Mouse (Mus musculus) limb, embryonic 11.5 days (tissue): ENCODE results near the gene Astn2. TPM values are rescaled to one million over a fixed set of nuclear protein-coding genes. Genes with fewer than 3 reads are reported as not detected.

Experiments used
- ATAC-seq: fragments of 200-750 bp; cut with Nextera tagmentation; 2 replicates; pipeline ENCODE4 v1.8.0; 2017; ENCODE audit warnings: low read depth; ENCODE audit not compliant: insufficient number of reproducible peaks, low FRiP score, low TSS enrichment
- DNase-seq: peaks from one replicate; pipeline ENCODE4 v3.0.0-alpha.2; 2015; ENCODE audit warnings: low spot score
- H3K27ac ChIP-seq: fragments of 300-500 bp; sonication (generic); replicated peaks from 2 replicates; pipeline ENCODE4 v1.5.1; 2014; ENCODE audit warnings: low read depth, mild to moderate bottlenecking, low read length
- H3K27me3 ChIP-seq: fragments of 300-500 bp; sonication (generic); 2 replicates; pipeline ENCODE4 v1.6.1; 2014; ENCODE audit warnings: mild to moderate bottlenecking, low read length, mixed read lengths; ENCODE audit not compliant: control insufficient read depth, insufficient read depth
- H3K36me3 ChIP-seq: fragments of 300-500 bp; sonication (generic); 2 replicates; pipeline ENCODE4 v1.6.1; 2014; ENCODE audit warnings: mild to moderate bottlenecking, low read length, moderate library complexity, mixed read lengths; ENCODE audit not compliant: control insufficient read depth, insufficient read depth
- H3K4me1 ChIP-seq: fragments of 300-500 bp; sonication (generic); 2 replicates; pipeline ENCODE4 v1.6.1; 2014; ENCODE audit warnings: low read length, mixed read lengths; ENCODE audit not compliant: control insufficient read depth, insufficient read depth
- H3K4me2 ChIP-seq: fragments of 300-500 bp; sonication (generic); 2 replicates; pipeline ENCODE4 v1.6.1; 2014; ENCODE audit warnings: low read depth, mild to moderate bottlenecking, moderate library complexity; ENCODE audit not compliant: severe bottlenecking
- H3K4me3 ChIP-seq: fragments of 300-500 bp; sonication (generic); 2 replicates; pipeline ENCODE4 v1.5.1; 2014; ENCODE audit warnings: low read depth, low read length
- H3K9ac ChIP-seq: fragments of 300-500 bp; sonication (generic); 2 replicates; pipeline ENCODE4 v1.6.1; 2014; ENCODE audit warnings: mild to moderate bottlenecking, low read length
- H3K9me3 ChIP-seq: fragments of 300-500 bp; sonication (generic); 2 replicates; pipeline ENCODE4 v1.6.1; 2016; ENCODE audit warnings: low read length; ENCODE audit not compliant: control insufficient read depth
- WGBS: fragments of 180-500 bp; shearing (Covaris S2); extraction: QIAGEN DNeasy Blood & Tissue Kit; methylation state at CpG from one replicate; pipeline ENCODE4 v1.1.7; 2014; 5-methylcytosine and 5-hydroxymethylcytosine counted together
- polyA plus RNA-seq: library from polyadenylated mRNA; unstranded; fragments of >200 nt; fragmentation: Nextera tagmentation; extraction: Ambion mirVana; gene quantifications from 2 replicates; pipeline ENCODE4 v1.2.1, GENCODE M21; 2014

Astn2 gene
- polyA plus RNA-seq, 1 experiment from 2014 or later: 0.47 TPM

DNA sequence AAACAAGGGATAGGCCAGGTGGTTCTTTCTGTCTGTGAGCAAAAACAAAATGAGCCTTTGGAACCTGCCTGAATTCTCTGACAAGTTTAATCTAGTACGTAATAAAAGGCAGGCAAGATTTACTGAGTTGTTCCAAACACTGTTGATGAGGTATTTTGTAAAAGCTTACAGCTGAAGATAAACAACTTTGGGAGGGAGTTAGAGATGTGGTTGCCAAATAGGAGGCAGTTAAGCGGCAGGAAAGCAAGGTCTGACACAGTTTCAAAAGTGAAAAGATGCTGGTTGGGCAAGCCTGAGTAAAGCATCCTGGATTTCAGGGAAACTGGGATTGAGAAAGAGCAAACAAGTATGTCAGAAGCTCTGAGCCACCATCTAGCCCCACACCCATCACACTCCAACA lies 59.8 kb downstream of the Astn2 start:
- ATAC-seq (no peak), DNase-seq (no peak)
- Histone ChIP-seq H3K9me3 (no peaks in the 10 kb centered on the region), H3K9ac (no peak overlapping the region), H3K4me1 (no peaks in the 10 kb centered on the region), H3K4me2 (no peak overlapping the region), H3K27ac (no peak overlapping the region), H3K27me3 (no peaks in the 10 kb centered on the region), H3K4me3 (no peak overlapping the region), H3K36me3 (no peaks in the 10 kb centered on the region)
- 76% methylated on average over 2 of the region's 2 CpGs for WGBS

DNA sequence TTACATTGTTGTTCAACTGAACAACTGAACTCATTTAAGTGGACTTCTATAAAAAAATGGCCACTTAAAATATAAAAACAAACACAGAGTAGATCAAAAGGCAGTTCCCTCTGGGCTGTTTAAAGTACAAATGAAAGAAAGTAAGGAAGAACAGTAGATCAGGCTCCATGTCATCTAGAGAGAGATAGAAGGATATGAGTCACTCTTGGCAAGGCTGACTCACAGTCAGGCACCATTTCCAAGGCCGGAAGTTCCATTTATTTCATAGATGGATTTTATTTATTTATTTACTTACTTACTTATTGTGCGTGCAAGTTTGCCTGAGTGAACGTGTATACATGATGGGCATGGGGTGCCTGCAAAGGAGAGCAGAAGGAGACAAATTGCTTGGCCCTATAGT lies 67.0 kb downstream of the Astn2 start:
- Histone ChIP-seq H3K9me3 (no peaks in the 10 kb centered on the region), H3K36me3 (no peaks in the 10 kb centered on the region), H3K9ac (no peak overlapping the region), H3K4me2 (no peak overlapping the region), H3K4me1 (no peaks in the 10 kb centered on the region), H3K27ac (no peak overlapping the region), H3K4me3 (no peak overlapping the region), H3K27me3 (no peaks in the 10 kb centered on the region)
- ATAC-seq (no peak), DNase-seq (no peak)
- WGBS: 92% methylated on average over 3 of the region's 3 CpGs

- WGBS: 29% methylated on average over 4 of the region's 4 CpGs
- Histone ChIP-seq H3K27me3 (no peaks in the 10 kb centered on the region), H3K27ac (no peak overlapping the region), H3K9ac (no peak overlapping the region), H3K4me3 (no peak overlapping the region), H3K36me3 (no peaks in the 10 kb centered on the region), H3K9me3 (no peaks in the 10 kb centered on the region), H3K4me1 (no peaks in the 10 kb centered on the region), H3K4me2 (no peak overlapping the region)
- ATAC-seq (no peak), DNase-seq (no peak)
These were observed 73.7 kb downstream of the Astn2 start for GRCm38 (mm10) chr4:66330600-66331285.

DNA sequence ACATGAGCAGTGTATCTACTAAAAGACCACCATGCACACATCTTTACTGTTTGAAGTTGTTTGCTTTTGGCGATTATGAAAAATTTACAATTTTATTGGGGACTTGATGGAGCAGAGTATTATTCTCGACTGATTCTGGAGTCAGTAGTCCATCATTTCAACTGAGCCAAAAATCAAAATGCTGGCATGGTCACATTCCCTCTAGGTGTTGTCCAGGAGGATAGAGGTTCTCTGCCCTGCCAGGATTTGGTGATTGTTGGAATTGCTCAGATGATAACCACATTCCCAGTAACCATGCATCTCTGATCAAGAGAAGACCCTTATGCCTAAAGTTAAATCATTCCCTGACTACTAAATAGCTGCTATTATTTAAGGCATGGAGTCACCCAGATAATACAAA lies 83.4 kb downstream of the Astn2 start:
- Histone ChIP-seq H3K4me3 (no peak overlapping the region), H3K36me3 (no peaks in the 10 kb centered on the region), H3K27ac (no peak overlapping the region), H3K27me3 (no peaks in the 10 kb centered on the region), H3K4me1 (no peaks in the 10 kb centered on the region), H3K4me2 (no peak overlapping the region), H3K9ac (no peak overlapping the region), H3K9me3 (no peaks in the 10 kb centered on the region)
- ATAC-seq (no peak), DNase-seq (no peak)
- WGBS: 86% methylated on average over 2 of the region's 2 CpGs

DNA sequence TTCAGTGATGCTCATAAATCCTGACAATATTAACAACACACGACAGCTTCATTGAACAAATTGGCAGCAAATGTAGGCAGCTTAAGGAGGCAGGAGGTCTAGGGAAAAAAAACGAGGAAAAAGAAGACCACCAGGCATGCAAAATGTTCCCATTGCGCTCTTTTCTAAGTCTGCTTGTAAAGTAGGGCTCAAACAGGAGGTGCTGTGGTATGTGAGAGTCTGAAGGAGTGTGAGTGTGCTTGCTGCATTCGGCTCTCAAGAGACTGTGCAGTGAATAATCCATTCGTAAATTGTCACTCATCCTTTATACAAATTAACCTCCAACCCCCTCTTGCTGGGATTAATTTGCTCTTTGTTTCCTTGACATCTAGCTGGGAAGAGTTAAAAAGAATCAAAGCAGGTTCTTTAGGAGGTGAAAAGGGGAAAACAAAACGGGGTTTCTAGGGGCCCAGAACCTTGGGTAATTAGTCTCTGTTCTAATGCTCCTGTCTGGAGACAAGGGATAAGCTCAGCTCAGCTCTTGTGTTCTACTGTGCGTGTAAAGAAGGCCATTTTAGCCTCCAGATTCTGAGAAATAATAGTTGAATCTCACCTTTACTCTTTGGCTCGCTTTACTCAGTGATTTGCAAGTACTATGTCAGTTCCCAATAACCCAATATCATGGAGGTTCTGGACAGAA lies 89.5 kb downstream of the Astn2 start:
- no peak overlapping the region for H3K9ac ChIP-seq
- no peaks in the 10 kb centered on the region for H3K4me1 ChIP-seq
- WGBS: 21% methylated on average over 8 of the region's 8 CpGs
- H3K9me3 ChIP-seq: no peaks in the 10 kb centered on the region
- no peak overlapping the region for H3K4me3 ChIP-seq
- H3K4me2 ChIP-seq: no peak overlapping the region
- no peak for ATAC-seq
- H3K36me3 ChIP-seq: no peaks in the 10 kb centered on the region
- no peak overlapping the region for H3K27ac ChIP-seq
- no peak for DNase-seq
- no peaks in the 10 kb centered on the region for H3K27me3 ChIP-seq

DNA sequence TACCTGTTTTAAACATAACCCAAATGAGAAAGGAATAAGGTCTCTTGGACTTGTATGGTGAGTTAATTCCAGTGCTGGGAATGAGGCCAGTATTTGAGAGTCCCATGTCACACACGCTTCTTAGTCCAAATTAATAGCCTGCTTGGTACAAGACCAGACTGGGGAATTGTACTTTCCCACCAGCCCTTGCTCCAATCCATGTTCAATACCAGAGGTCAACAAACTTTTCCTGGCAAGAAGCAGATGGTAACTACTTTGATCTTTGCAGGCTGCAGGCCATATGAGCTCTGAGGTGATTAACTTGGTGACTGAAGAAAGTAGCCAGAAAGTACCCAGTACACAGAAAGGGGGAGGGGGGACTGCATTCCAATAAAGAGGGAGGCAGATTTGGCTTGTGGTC lies 91.7 kb downstream of the Astn2 start:
- peak; percentile 34 for DNase-seq
- Histone ChIP-seq H3K4me1 (no peaks in the 10 kb centered on the region), H3K9ac (no peak overlapping the region), H3K4me2 (no peak overlapping the region), H3K4me3 (no peak overlapping the region), H3K27me3 (no peaks in the 10 kb centered on the region), H3K9me3 (no peaks in the 10 kb centered on the region), H3K36me3 (no peaks in the 10 kb centered on the region), H3K27ac (no peak overlapping the region)
- ATAC-seq: peak; percentile 39; the same call in 1 of the 2 replicates
- WGBS: 21% methylated on average over 1 of the region's 1 CpGs

DNA sequence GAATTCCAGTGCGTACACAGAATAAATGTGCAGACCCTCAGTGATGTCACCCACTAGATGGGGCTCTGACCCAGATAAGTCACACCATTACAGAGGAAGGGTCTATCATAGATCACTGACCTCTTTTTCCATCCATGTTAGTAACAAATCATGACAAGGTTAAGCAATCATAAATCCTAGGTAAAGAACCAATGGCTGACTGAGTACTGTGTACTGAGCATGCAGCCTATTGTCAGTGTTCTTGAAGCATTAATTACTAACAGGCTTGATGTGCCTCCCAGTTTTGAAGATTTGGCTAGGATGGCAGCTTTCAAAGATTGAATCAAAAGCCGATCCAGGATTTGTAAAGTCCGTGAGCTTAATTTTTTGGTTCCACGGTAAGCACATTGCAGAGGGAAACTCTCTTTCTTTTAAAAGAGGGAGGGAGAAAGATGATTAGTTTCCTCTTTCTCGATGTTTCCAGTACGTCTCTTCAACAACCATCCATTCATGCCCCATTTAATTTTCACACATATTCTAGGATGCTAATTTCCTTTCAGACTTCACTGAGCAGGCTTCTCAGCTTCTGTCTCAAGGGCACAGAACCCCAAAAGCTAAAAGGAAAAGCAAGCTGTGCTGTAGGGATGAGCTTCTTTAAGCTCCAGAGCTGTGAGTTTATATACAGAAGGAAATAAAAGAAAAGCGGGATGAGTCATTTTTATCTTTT lies 93.9 kb downstream of the Astn2 start:
- WGBS: 88% methylated on average over 7 of the region's 7 CpGs
- H3K4me1 ChIP-seq: no peaks in the 10 kb centered on the region

GRCm38 (mm10) chr4:66306377-66306776 lies 98.0 kb downstream of the Astn2 start:
- H3K36me3 ChIP-seq: no peaks in the 10 kb centered on the region
- no peak overlapping the region for H3K4me2 ChIP-seq
- H3K9ac ChIP-seq: no peak overlapping the region
- H3K4me3 ChIP-seq: no peak overlapping the region
- no peaks in the 10 kb centered on the region for H3K4me1 ChIP-seq
- no peak overlapping the region for H3K27ac ChIP-seq
- no peaks in the 10 kb centered on the region for H3K27me3 ChIP-seq
- no peaks in the 10 kb centered on the region for H3K9me3 ChIP-seq
- ATAC-seq (no peak), DNase-seq (no peak)
- WGBS: 79% methylated on average over 6 of the region's 6 CpGs

More for the DNA sequence above, 93.9 kb downstream of the Astn2 start:
- Histone ChIP-seq H3K27ac (no peak overlapping the region), H3K4me3 (no peak overlapping the region), H3K4me2 (no peak overlapping the region), H3K9ac (no peak overlapping the region), H3K9me3 (no peaks in the 10 kb centered on the region), H3K36me3 (no peaks in the 10 kb centered on the region), H3K27me3 (no peaks in the 10 kb centered on the region)
- DNase-seq (no peak), ATAC-seq (no peak)
